Mouse (Mus musculus): ENCODE results near the gene 4931440F15Rik. TPM values are rescaled to one million over a fixed set of nuclear protein-coding genes. Genes with fewer than 3 reads are reported as not detected.

The 4931440F15Rik gene
- 4.1 TPM for polyA plus RNA-seq (2014; fragmentation: Illumina TruSeq; extraction: RNeasy Lipid Tissue Mini Kit (QIAGEN cat#74804); ENCODE audit: low read depth, low replicate concordance)

GRCm38 (mm10) chr11:29825271-29825718 lies at the start of gene 4931440F15Rik:
TSS of gene 4931440F15Rik (minus strand) at chr11:29825668.

Other genes with a start within 250 kb of the 4931440F15Rik start
- gene Rtn4, start 132.7 kb downstream of the 4931440F15Rik start, polyA plus RNA-seq (2014; fragmentation: Illumina TruSeq; extraction: RNeasy Lipid Tissue Mini Kit (QIAGEN cat#74804); ENCODE audit: low read depth, low replicate concordance) = 98.6 TPM
- 8.0 TPM for gene Eml6, start 200.4 kb upstream of the 4931440F15Rik start, polyA plus RNA-seq (2014; fragmentation: Illumina TruSeq; extraction: RNeasy Lipid Tissue Mini Kit (QIAGEN cat#74804); ENCODE audit: low read depth, low replicate concordance)

Measured in testis, adult 10 weeks (tissue).